Mouse (Mus musculus) kidney, adult 10 weeks (tissue): ENCODE measurements around the gene Hira. TPM values are rescaled to one million over a fixed set of nuclear protein-coding genes. Genes with fewer than 3 reads are reported as not detected.

ENCODE experiments used
- polyA plus RNA-seq: library from polyadenylated mRNA; stranded (reverse); fragments of 350-450 nt; fragmentation: Illumina TruSeq; extraction: RNeasy Lipid Tissue Mini Kit (QIAGEN cat#74804); gene quantifications from one replicate; pipeline ENCODE4 v1.2.3, GENCODE M21; 2014; ENCODE audit warnings: low read depth, low replicate concordance

The Hira gene
- 15.0 TPM for polyA plus RNA-seq

DNA sequence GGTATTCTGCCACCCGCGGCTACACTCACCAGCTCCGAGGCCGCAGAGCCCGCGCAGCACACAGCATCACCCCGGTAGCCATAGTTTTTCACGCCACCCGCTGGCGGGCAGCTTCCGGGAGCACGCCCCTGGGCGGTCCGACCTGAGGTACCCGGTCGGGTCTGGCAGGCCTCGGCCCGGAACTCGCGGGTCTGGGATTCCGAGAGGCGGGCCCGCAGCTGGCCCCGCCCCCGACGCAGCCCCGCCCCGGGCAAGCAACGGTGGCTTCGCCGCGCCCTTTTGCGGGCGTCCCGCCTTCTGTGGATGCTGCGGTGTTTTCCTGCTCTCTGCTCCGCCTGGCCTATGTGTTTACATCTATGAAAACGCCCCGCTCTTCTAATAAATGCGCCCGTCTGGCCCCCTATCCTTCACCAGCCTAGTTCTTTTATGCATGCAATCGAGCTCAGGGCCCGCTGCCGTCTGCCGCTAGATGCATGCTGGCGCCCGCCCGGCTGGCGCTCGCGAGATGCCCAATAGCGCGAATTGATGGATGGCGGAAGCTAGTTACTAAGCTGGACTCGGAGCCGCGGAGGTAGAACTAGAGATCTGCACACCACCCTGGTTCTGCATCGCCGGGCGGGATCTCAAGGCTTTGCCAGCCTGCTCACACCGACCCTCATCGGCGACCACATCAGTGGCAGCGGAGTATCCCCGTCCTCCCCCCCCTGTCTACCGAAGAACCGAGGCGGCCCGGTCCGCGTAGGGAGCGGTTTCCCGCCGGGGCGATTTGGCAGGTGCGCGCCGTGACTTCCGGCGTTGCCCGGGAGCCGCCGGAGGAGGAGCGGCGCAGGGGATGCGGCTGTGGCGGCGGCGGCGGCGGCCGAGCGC lies at the start of gene Hira, which contains the start of gene Mrpl40:
Gene Hira, plus strand, starts transcription at position 596 of the 867 bp plus-strand sequence.
Gene Mrpl40, minus strand, starts transcription at position 421 of the 867 bp plus-strand sequence.

DNA sequence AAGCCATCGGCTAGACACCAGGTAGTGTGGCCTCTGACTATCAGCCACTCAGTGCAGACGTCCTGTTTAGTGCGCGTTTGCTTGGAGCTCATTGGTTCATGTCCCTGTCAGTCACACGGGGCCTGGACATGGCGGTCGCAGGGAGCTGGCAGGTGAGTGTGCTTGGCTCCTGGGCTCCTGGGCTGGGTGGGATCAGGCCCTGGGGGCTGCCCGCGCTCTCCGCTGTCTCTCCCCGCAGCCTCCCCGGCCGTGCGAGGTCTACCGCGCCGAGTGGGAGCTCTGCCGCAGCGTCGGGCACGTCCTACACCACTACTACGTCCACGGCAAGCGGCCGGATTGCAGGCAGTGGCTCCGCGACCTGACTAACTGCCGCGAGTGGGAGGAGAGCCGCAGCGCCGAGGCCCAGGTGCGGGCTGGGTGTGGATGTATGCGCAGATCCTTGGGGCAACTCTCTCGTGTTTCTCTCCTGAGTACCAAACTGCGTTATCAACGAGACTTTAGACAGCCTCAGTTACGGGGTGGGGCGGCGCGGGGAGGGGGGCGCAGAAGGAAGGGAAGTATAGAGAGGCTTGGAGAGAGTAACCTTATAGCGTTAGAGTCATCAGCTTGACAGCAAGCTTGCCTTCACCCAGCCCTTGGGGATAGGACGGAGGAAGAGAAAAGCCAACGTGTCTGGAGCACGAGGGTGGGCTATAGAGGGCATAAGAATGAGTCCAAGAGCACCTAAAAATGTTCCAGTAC lies 40.2 kb upstream of the Hira start, which contains the start of the genes 2510002D24Rik and Gm28539:
Gene 2510002D24Rik, plus strand, starts transcription at position 111 of the 741 bp plus-strand sequence.
Gene Gm28539, plus strand, starts transcription at position 117 of the 741 bp plus-strand sequence.

Other genes starting within 250 kb of the Hira start
- gene Sept5, start 247.1 kb upstream of the Hira start, polyA plus RNA-seq: not detected
- gene Cldn5, start 100.2 kb upstream of the Hira start, polyA plus RNA-seq: not detected
- gene Ufd1, start 65.3 kb upstream of the Hira start, polyA plus RNA-seq: 60.8 TPM
- gene Cdc45, start 65.0 kb upstream of the Hira start, polyA plus RNA-seq: 1.1 TPM
- gene 2510002D24Rik, start 40.5 kb upstream of the Hira start, polyA plus RNA-seq: 7.0 TPM
- gene Gm28539, start 40.5 kb upstream of the Hira start, polyA plus RNA-seq: not detected
- 78.5 TPM for gene Mrpl40, start 175 bp upstream of the Hira start, polyA plus RNA-seq